Mouse (Mus musculus) B cell, adult 2 months (primary cell): ENCODE results near the gene Pdcd4.
A peak's percentile ranks its signal among the peaks of the same experiment; 100 is the strongest.

Experiments used
- DNase-seq, 2 experiments: peaks; one replicate each; pipeline ENCODE4 v3.0.0; 2022

Pdcd4 gene

DNA sequence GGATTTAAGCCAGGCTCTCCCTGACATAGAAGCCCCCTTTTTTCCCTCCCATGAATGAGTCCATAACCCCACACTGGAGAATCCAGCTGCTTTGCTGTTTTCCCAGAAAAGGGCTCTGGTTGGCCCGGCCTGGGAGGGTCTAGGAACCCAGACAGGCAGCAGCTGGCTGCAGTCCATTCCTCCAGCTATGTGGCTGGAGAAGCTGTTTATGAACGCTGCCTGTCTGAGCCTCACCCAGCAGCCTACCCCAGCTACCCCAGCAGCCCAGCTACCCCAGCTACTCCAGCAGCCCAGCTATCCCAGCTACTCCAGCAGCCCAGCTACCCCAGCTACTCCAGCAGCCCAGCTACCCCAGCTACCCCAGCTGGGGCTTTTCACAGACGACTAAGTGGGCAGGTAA, at the start of gene Pdcd4:
Gene Pdcd4, plus strand, starts transcription at position 171 of the 400 bp plus-strand sequence.
- DNase-seq, result no peak

DNA sequence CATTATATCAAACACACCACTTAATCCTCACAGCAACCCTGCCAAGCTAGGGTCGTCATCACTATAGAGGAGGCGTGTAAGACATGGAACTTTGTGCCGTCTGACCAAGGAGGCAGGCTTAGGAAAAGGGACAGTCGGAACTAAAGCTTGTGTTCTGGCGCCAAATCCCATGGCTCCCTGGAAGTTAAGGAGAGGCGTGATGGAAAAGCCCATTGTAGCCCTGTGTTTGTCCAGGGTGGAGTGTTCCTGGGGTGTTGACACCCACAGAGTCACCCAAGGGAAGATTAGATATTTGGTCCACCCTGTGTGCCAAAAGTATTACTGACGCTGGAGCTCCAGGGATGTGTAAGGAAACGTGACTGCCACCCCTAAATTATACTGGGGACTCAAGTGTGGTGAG, 48.1 kb upstream of the Pdcd4 start:
- no peak for DNase-seq

DNA sequence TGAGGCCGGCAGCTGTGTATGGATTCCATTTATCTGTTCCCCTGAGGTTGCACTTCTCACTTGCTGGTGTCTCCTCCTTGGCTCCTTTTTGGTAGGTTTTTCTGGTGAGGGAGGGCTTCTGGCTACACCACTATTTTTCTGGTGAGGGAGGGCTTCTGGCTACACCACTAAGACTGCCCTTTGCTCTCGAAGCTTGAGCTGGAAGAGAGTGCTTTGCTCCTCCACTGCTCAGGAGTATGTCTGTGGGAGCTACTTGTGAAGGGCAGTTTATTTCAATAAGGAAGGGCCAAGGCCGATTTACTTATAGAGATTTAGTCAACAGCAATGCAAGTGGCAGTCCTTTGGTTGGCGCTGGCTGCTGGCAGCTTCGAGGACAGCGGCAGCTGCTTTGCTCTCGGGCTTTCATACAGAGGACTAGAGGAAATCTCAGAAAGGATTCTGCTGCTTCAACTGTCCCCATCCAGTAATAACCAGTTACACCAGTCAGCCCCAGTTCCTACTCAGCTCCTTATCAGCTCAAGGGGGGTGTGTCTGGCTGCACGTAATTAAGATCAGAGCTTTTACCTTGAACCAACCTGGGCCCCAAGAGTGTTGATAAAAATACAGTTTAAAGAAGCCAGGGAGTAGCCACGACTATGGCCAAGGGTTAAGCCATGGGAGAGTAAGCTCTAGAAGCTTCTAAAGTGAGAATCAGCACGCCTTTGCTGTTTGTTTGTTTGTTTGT, 43.6 kb upstream of the Pdcd4 start:
- no peak for DNase-seq

DNA sequence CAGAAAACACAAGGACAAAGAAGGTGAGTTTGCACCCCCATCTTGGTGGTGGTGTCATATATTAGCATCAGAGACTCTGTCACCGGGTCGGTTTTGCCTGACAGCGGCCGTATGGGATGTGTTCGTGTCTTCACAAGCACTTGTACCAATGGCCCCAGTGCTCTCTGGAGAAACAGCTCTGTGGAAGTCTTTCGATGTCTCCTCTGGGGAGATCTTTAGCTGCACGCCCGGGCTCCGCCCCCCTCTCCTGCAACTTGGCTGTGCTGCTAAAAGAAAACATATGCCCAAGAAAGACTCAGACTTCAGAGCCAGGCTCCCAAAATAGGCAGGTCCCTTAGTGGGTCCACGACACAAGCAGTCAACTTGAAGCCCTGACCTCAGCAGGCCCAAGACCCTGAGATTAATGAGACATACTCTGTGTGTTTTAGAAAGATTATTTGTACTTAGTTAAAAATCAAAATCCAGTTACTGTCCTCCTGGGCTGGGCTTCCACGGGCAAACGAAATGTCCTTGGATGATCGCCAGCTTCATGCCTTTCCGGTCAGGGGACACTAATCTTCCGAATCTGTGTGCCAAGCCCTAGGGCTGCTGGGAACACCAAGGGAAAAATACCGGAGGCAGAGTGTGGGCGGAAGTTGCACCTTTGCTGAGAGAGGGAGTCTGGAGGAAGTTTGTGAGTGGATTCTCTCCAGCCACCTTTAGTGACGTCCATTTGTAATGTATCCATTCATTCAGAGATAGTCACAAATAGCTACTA, 41.7 kb upstream of the Pdcd4 start:
- DNase-seq, result no peak

DNA sequence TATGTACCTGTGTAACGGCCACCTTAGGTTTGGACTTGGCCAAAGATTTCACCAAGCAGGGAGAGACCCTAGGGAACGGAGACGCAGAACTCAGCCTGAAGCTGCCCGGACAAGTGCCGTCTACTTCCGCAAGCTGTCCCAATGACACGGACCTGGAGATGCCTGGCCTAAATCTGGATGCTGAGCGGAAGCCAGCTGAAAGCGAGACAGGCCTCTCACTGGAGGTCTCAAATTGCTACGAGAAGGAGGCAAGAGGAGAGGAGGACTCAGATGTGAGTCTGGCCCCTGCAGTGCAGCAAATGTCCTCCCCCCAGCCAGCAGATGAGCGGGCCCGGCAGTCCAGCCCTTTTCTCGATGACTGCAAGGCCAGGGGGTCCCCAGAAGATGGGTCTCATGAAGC, 40.7 kb upstream of the Pdcd4 start:
- DNase-seq, result no peak

DNA sequence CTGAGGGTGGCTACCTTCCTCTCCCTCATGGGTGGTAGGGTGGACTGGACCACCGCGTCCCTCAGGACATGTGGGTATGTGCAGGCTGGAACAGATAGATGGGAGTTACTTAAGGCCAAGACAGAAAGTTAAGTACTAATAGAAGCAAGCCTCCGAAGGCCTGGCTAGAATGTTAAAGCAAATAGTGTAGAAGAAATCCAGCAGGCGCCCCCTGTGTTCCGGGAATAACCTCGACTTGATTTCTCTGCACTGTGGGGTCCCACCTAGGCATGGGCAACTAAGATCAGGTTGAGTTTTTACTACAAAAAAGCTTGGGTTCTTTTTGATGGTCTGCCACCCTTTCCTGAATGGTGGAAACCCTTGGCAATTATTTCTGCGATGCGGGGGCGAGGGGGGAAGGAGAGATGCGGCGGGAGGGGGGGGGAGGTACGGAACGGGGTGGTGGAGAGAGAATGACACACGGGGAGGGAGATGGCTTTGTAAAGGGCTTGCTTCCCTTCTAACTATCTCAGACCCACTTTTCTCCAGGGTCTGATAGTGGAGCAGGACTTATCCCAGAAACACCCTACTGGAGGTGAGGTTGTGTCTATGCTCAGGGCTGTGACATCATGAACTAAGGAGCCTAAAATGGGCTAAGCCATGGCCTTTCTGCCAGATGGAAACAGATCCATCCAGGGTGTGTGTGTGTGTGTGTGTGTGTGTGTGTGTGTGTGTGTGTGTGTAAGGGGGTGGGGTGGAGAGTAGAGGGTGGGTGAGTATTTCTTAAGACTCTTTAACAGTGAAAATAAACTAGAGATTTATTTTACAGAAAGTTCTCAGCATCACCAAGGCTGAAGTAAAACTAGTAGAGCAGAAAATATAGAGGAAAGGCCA, 40.0 kb upstream of the Pdcd4 start:
- DNase-seq, result no peak

DNA sequence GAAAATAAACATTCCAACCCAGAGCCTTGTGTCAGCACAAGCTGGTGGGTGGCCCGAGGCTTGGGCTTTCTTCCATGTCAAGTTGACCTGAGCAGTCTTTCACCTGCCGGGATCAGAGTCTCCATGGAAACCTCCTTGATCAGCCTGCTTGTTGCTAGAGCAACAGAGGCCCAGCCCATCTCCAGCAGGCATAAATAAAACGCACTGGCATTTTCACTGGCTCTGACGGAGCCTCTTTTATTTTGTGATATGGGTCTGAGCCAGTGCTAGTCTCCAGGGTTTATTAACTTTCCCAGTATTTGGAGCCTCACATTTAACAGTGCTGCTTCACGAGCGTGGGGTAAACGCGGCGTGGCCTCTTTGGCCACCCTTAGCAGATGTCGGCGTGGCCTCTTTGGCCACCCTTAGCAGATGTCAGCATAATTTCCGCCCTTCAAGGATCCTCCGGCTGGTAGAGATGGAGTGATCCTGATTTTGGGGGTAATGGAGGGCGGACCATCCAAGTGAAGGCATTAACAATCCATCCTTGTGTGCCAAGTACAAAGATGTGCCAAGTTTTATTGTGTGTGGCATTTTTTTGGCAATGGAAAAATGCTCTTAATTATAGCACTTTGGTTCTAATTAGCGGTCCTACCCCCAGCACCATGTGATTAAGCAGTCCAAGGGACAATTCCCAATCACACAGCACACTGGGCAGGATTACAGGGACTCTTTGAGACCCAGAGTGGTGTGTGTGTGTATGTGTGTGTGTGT, 39.2 kb upstream of the Pdcd4 start:
- no peak for DNase-seq

DNA sequence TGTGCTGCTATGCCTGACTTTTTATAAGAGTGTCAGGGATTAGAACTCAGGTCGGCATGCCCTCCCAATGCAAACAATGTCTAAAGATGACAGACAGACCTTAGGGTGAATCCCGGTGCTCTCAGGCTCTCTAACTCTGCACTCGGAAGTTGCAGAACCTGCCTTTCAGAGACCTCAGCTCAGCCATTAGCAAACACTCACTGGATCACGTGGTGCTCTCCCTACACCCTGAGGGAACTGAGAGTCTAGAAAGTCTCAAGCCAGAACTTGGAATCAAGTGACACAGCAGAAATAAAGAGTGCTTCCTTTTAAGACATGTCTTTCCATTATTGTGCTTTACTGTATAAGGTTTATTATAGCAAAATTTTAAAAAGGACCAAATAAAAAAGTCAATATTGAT, 37.1 kb upstream of the Pdcd4 start:
- DNase-seq, result no peak

DNA sequence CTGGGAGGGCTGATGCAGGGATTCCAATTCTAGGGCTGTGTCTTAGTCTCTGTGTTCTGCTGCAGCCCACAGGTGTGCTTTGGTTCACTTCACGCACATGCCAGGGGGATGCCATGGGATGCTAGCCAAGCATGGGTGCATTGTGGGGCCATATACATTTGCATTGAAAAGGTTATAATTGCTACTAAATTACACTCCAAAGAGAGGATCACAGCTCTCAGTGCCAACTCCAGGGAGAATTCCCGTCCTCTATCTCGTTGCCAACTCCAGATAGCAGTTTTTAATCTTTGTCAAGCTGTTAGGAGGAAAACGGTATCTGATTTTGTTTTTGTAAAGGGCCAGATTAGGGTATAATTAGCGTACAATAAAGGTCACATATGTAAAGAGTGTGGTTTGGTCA, 36.2 kb upstream of the Pdcd4 start:
- DNase-seq, result no peak

DNA sequence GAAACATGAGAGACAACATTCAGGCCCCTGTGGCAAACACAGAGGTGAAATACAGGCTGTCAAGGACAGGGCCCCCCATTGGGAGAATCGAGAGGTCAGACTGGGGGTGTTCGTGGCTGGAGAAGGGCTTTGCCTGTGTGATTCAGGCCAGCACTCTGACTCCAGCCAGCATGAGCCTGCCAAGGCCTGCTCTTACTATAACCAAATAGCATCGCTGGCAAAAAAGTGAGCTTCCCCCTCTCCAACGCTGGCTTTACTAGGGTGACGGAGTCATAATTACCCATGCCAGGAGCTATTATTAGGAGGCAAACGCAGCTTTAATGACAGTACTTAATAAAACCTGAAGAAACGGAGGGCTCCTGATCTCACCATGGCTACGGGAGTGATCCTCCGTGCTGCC, 35.2 kb upstream of the Pdcd4 start:
- no peak for DNase-seq

DNA sequence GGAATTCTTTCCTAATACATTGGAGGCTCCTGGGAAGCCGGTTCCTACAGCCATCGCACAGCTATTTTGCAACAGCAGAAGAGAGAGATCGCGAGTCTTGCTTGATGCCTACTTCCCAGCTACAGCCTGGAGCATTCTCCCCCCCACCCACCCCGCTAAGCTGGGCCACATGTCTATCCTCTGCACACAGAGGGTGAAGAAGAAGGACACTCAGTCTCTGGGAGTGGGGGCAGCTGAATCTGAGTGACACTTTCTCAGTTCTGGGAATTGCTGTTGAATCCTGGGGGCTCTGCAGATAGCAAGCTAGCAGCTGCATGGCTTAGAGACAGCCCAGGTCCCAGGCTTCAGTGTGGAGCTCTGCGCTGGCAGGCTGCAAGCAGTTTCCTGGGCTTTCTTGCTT, 34.1 kb upstream of the Pdcd4 start:
- DNase-seq, result no peak

DNA sequence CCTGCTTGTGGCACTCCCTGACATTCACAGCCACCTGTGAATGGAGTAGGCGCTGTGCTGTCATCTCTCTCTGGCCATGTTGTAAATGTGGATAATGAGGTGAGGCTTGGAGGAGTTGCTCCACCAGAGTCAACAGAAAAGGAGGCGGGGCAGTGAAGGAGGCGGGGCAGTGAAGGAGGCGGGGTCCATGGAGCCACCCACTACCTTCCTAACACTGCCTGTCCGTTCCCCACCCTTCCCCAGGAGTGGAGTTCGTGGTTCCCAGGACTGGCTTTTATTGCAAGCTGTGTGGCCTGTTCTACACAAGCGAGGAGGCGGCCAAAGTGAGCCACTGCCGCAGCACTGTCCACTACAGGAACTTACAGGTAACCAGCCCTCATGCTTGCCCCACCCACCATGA, 32.9 kb upstream of the Pdcd4 start:
- no peak for DNase-seq

DNA sequence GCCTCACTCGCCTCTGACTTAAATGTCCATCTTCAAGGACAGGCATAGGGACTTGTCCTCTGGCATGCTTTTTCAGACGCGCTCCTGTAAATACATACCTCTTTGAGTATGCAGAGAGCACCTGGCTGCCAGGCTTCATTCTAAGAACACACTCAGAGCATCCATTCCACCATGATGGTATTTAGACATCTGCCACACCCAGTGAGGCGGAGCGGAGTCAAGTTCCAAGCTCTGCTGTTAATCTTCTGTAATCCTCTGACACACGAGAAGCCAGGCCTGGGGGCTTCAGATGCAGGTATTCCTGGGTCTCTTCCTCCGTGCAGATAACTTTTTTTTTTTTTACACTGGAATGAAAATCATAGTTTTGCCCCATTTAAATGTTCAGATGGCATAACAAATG, 32.4 kb upstream of the Pdcd4 start:
- no peak for DNase-seq

DNA sequence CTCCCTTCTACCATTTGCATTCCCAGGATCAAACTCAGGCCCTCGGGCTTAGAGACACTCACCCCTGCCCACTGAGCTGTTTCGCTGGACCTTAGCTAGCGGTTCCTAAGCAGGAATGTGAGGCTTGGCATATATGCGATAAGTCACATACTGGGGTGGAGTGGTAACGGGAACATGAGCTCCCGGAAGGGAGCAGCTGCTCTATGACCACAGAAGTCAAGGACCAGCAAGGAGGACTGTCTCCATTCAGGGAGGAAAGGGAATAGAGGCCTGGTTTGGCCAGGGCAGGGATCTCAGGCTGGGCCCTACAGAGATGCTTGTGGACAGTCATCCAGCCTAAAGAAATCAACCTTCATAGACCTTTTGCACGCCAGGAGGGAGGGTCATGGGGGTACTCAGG, 30.7 kb upstream of the Pdcd4 start:
- DNase-seq, result no peak

DNA sequence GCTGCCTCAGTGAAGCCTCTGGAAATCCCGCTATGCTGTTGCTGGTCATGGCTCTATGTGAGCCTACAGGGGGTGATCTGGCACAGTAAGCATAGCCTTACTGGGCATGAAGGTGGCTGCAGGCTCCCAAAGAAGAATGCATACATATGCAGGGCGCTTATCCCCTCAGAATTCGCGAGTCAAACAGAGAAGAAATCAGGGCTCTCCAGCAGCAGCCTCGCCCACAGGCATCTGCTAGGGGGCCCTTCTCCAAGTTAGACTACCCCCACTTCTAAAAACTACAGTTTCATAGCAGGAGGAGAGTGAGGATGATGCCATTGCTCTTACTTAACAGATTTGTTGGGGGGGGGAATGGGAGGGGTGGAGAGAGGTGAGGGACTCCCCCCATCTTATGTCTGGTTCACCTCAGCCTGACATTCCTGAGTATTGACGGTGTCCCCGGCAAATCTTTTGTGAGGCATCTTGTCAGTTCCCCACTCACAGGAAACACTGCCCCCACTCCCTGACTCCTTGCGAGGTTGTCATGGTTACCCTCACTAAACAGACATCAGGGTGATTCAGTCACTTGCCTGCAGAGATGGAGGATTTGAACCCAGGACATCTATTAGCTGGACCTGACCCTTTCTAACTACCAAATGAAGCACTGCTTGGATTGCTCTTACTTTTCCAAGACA, 29.3 kb upstream of the Pdcd4 start:
- no peak for DNase-seq

DNA sequence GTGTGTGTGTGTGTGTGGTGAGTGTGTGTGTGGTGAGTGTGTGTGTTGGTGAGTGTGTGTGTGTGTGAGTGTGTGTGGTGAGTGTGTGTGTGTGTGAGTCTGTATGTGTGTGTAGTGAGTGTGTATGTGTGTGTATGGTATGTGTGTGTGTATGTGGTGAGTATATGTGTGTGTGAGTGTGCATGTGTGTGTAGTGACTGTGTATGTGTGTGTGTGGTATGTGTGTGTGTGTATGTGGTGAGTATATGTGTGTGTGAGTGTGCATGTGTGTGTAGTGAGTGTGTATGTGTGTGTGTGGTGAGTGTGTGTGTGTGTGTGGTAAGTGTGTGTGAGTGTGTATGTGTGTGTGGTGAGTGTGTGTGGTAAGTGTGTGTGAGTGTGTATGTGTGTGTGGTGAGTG, 24.8 kb upstream of the Pdcd4 start:
- no peak for DNase-seq

DNA sequence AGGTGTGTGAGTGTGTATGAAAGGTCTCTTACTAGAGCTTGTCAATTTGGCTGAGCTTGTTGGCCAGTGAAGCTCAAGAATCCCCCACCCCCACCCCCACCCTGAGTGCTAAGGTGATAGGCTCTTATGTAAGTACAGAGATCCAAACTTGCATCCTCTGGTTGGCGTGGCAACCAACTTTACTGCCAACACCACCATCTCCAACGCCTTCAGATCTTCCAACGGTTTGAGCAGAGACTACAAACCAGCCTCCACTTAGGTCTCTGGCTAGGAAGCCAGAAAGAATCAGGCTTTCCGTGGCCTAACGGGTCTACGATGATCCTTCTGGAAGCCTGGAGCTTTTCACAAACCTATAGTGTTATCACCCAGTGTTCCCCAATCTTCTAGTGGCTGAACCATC, 23.9 kb upstream of the Pdcd4 start:
- no peak for DNase-seq

DNA sequence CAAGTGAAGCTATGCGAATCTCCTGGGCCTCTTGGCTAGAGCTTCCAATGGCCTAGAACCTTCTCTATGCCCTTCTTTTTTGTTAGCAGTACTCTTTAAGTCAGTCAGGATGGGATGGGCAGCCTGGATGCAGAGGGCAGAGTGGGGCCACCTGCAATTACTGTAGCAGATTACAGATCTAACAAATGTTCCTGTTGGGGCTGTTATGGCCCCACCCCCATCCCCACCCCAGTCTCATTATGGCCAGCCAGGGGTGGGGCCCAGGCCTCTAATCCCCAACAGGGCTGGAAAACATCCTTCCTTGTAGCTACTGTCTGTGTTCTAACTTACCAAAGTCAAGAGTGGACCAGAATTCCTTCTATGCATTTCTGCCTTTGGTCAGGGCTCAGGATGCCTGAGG, 23.2 kb upstream of the Pdcd4 start:
- no peak for DNase-seq

DNA sequence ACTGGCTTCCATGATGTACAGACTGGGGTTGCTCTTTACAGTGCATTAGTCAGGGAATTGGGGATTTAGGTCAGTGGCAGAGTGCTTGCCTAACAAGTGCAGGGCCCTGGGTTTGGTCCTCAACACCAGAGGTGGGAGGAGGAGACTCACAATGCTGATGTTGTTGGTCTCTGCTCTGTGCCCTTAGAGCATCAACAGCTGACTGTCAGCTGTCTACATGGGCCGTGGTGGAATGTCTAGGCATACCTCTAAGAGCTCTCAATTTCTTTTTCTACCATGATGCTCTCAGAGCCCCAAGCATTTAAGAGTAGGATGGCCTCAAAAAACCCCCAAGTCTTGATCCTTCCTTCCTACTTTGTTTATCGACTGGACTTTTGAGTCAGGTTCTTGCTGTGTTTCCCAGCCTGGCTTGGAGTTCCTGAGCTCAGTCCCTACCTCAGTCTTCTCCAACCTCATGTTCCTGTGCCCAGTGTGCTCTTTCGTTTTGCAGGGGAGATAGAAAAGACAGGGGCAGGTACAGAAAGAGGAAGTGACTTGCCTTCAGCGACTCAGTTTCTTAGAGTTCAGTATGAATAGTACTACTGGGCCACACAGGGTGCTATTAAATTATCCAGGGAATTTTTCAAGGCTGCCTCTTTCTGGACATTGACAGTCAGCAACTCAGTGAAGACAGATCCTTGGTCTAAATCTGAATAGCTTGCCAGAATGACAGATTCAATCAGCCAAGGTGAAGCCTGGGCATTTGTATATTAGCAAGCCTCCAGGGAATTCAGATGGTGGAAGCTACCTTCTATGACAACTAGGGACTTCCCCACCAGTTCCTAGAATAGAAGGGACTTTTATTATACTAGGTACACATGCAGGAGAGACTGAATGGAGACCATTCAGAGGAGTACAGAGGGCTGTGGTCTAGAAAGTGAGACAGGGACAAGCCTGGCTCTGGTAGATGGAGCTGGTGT, 22.3 kb upstream of the Pdcd4 start:
- DNase-seq, result peak; percentile 77 to 81

DNA sequence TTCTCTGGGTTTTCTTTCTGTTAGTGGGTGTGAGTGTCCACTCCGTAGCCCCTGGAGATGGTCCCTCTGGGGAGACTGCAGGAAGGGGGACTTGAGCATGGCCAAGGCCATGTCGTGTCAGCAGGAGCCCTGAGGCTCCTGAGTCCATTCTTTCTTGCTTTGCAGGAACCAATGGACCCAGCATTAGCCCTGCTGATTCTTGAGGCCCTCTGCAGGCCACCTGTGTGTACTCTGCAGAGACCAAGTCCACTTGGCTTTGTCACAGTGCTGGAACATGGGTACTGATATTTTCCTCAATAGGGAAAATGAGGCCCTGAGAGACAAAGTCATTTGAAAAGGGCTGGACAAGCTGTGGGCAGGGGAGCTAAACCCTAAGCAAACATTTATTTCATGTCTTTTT, 21.5 kb upstream of the Pdcd4 start:
- no peak for DNase-seq

DNA sequence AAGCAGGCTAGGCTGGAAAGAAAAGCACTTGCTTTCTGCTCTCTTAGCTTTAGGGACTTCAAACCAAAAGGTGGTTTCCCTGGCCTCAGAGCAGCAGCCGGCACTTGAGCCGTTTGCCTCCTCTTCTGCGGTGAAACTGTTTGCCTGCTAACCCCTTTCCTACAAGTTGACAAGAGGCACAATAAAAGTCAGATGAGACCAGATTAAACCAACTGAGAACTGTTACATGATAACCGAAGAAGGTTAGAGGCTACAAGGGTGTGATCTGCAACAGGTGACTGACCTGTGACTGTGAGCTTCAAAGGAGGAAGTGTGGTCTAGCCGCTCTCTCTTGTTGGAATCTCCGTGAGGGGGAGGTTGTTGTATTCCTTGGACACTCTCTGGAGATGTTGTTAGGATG, 20.5 kb upstream of the Pdcd4 start:
- peak; percentile 46 to 50 for DNase-seq
